Mouse (Mus musculus) MEL (cell line): ENCODE data around the gene Jup. TPM values are rescaled to one million over a fixed set of nuclear protein-coding genes. Genes with fewer than 3 reads are reported as not detected.

ENCODE experiments used
- polyA plus RNA-seq, 2 experiments: library from polyadenylated mRNA; stranded (reverse) in 1 of 2; unstranded in 1 of 2; fragments of >175 nt in 1 of 2; fragments of >200 nt in 1 of 2; gene quantifications; 2 replicates each; pipeline versions ENCODE4 v1.2.1 to v1.2.4; 2012; ENCODE audit warnings: low replicate concordance in 2 of 2, low read depth in 1 of 2; ENCODE audit not compliant: insufficient read length in 2 of 2, insufficient read depth in 1 of 2, missing spikeins in 1 of 2
- total RNA-seq: library from RNA; depleted of rRNA; stranded (reverse); fragments of 300-350 nt; gene quantifications from 2 replicates; pipeline ENCODE4 v1.2.3, GENCODE M21; 2012; rRNA removed

Jup gene
- total and polyA plus RNA-seq, 3 experiments = 1.0 to 8.5 TPM; not detected in 1

Other genes starting within 250 kb of the Jup start
- gene Krt19, start 249.1 kb downstream of the Jup start, total RNA-seq = not detected in 2 replicates
- gene Krt19, start 249.1 kb downstream of the Jup start, polyA plus RNA-seq = not detected
- gene Krt9, start 204.5 kb downstream of the Jup start, total RNA-seq = not detected in 2 replicates
- gene Krt9, start 204.5 kb downstream of the Jup start, polyA plus RNA-seq = not detected
- gene Krt14, start 190.2 kb downstream of the Jup start, total RNA-seq = not detected in 2 replicates
- gene Krt14, start 190.2 kb downstream of the Jup start, polyA plus RNA-seq = not detected
- gene Krt16, start 148.9 kb downstream of the Jup start, total RNA-seq = not detected in 2 replicates
- gene Krt16, start 148.9 kb downstream of the Jup start, polyA plus RNA-seq = not detected
- not detected in 2 replicates for gene Krt17, start 136.7 kb downstream of the Jup start, total RNA-seq
- gene Krt17, start 136.7 kb downstream of the Jup start, polyA plus RNA-seq = not detected
- not detected in 2 replicates for gene Krt42, start 127.9 kb downstream of the Jup start, total RNA-seq
- not detected for gene Krt42, start 127.9 kb downstream of the Jup start, polyA plus RNA-seq
- 320 and 383 TPM in 2 replicates for gene Eif1, start 77.9 kb downstream of the Jup start, total RNA-seq
- gene Eif1, start 77.9 kb downstream of the Jup start, polyA plus RNA-seq = 100 to 1,000 TPM; 289 to 926 TPM
- gene Gast, start 63.4 kb downstream of the Jup start, total RNA-seq = not detected in 2 replicates
- gene Gast, start 63.4 kb downstream of the Jup start, polyA plus RNA-seq = not detected
- 6.6 and 10.9 TPM in 2 replicates for gene Hap1, start 41.6 kb downstream of the Jup start, total RNA-seq
- 10 to 100 TPM in 1 of 2 experiments, not detected in 1; 34.8 TPM for gene Hap1, start 41.6 kb downstream of the Jup start, polyA plus RNA-seq
- not detected in 2 replicates for gene P3h4, start 17.1 kb upstream of the Jup start, total RNA-seq
- under 1 TPM in 1 of 2 experiments, not detected in 1; 0.88 TPM for gene P3h4, start 17.1 kb upstream of the Jup start, polyA plus RNA-seq
- 0.19 TPM in 1 of 2 replicates, not detected in the other for gene Fkbp10, start 17.9 kb upstream of the Jup start, total RNA-seq
- gene Fkbp10, start 17.9 kb upstream of the Jup start, polyA plus RNA-seq = under 1 TPM in 1 of 2 experiments, not detected in 1; 0.28 TPM
- gene Nt5c3b, start 44.0 kb upstream of the Jup start, total RNA-seq = 58.0 and 61.3 TPM in 2 replicates
- 100 to 1,000 TPM in 1 of 2 experiments, 10 to 100 TPM in 1; 79.2 to 287 TPM for gene Nt5c3b, start 44.0 kb upstream of the Jup start, polyA plus RNA-seq
- 0.56 and 0.65 TPM in 2 replicates for gene Klhl10, start 44.2 kb upstream of the Jup start, total RNA-seq
- under 1 TPM in 1 of 2 experiments, not detected in 1; 0.81 TPM for gene Klhl10, start 44.2 kb upstream of the Jup start, polyA plus RNA-seq
- 31.5 and 34.7 TPM in 2 replicates for gene Klhl11, start 75.0 kb upstream of the Jup start, total RNA-seq
- 10 to 100 TPM in 1 of 2 experiments, not detected in 1; 11.5 TPM for gene Klhl11, start 75.0 kb upstream of the Jup start, polyA plus RNA-seq
- 220 and 234 TPM in 2 replicates for gene Acly, start 130.2 kb upstream of the Jup start, total RNA-seq
- gene Acly, start 130.2 kb upstream of the Jup start, polyA plus RNA-seq = 100 to 1,000 TPM in 1 of 2 experiments, not detected in 1; 167 TPM
- 0.23 and 0.46 TPM in 2 replicates for gene Ttc25, start 147.8 kb upstream of the Jup start, total RNA-seq
- under 1 TPM in 1 of 2 experiments, not detected in 1; 0.92 TPM for gene Ttc25, start 147.8 kb upstream of the Jup start, polyA plus RNA-seq
- 19.0 and 20.1 TPM in 2 replicates for gene Cnp, start 177.1 kb upstream of the Jup start, total RNA-seq
- 10 to 100 TPM in 1 of 2 experiments, not detected in 1; 20.8 TPM for gene Cnp, start 177.1 kb upstream of the Jup start, polyA plus RNA-seq
- gene Nkiras2, start 221.5 kb upstream of the Jup start, total RNA-seq = 37.1 and 40.5 TPM in 2 replicates
- gene Nkiras2, start 221.5 kb upstream of the Jup start, polyA plus RNA-seq = 10 to 100 TPM in 1 of 2 experiments, not detected in 1; 49.9 TPM
- gene Dnajc7, start 222.4 kb upstream of the Jup start, total RNA-seq = 230 and 233 TPM in 2 replicates
- 100 to 1,000 TPM; 346 to 452 TPM for gene Dnajc7, start 222.4 kb upstream of the Jup start, polyA plus RNA-seq